Mouse (Mus musculus): ENCODE data around the gene Arhgef39. TPM values are rescaled to one million over a fixed set of nuclear protein-coding genes. Genes with fewer than 3 reads are reported as not detected.

Gene Arhgef39
- total and polyA plus RNA-seq, 2 experiments from 2014 or later = 8.8 to 18.7 TPM

- WGBS = under 1% methylated on average over 47 of the region's 47 CpGs
These were observed 6.2 kb downstream of the Arhgef39 start for GRCm38 (mm10) chr4:43493186-43493845.

DNA sequence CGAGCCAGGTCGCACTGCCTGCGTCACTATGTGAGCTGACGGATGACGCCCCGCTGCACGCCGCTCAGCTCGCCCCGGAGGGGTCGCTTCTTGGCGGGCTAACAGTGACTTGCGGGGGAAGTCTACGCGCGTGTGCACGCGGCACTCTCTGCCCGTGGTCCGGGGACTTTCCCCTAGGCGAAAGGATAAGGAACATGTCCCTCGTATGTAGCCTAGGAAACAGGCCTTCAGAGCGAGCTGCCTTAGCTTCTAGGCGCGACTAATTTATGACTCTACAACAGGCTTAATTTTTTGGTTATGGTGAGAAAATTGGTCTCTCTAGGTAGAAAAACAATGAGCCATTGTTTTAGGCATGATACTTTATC lies 6.7 kb downstream of the Arhgef39 start, which contains the start of gene Ccdc107:
Gene Ccdc107 (plus strand): TSS at position 80 of the 365 bp plus-strand sequence.
- peak; percentile 98 for DNase-seq (ENCODE audit: low spot score)
- Histone ChIP-seq H3K4me3 (ENCODE audit: low read depth, low read length) (peak within 1 kb of the TSS; percentile 91), H3K9me3 (replicated peaks; ENCODE audit: control insufficient read depth, low read length) (no peaks in the 10 kb centered on the region), H3K9ac (replicated peaks; ENCODE audit: low read depth, low read length) (peak within 1 kb of the TSS; percentile 90), H3K27me3 (ENCODE audit: control insufficient read depth, insufficient read depth, low read length) (no peaks in the 10 kb centered on the region), H3K4me2 (ENCODE audit: low read depth, low read length) (peak within 1 kb of the TSS; percentile 82), H3K36me3 (replicated peaks; ENCODE audit: control insufficient read depth, insufficient read depth, low read length) (peaks cover 15% of the 10 kb centered on the region), H3K4me1 (ENCODE audit: control insufficient read depth, insufficient read depth) (peaks cover 16% of the 10 kb centered on the region), H3K27ac (ENCODE audit: low read depth) (peak within 1 kb of the TSS; percentile 92)
- peak; percentile 98 for ATAC-seq (ENCODE audit: insufficient read depth, low read depth)
- TF ChIP-seq CTCF (IDR thresholded peaks at IDR 0.05; ENCODE audit: low read depth) (no peak), EP300 (IDR thresholded peaks at IDR 0.05; ENCODE audit: low read depth) (peak; percentile 86)
- under 1% methylated on average over 25 of the region's 25 CpGs for WGBS

More at GRCm38 (mm10) chr4:43493186-43493845, 6.2 kb downstream of the Arhgef39 start:
- Histone ChIP-seq H3K27me3 (ENCODE audit: control insufficient read depth, insufficient read depth, low read length) (no peaks in the 10 kb centered on the region), H3K4me1 (ENCODE audit: control insufficient read depth, insufficient read depth) (peaks cover 21% of the 10 kb centered on the region), H3K9ac (replicated peaks; ENCODE audit: low read depth, low read length) (peak overlapping the region; percentile 90), H3K9me3 (replicated peaks; ENCODE audit: control insufficient read depth, low read length) (no peaks in the 10 kb centered on the region), H3K36me3 (replicated peaks; ENCODE audit: control insufficient read depth, insufficient read depth, low read length) (peaks cover 15% of the 10 kb centered on the region), H3K4me3 (ENCODE audit: low read depth, low read length) (peak overlapping the region; percentile 91), H3K4me2 (ENCODE audit: low read depth, low read length) (peak overlapping the region; percentile 82), H3K27ac (ENCODE audit: low read depth) (peak overlapping the region; percentile 92)
- DNase-seq (ENCODE audit: low spot score) (peak; percentile 93), ATAC-seq (ENCODE audit: insufficient read depth, low read depth) (peak; percentile 89)
- TF ChIP-seq EP300 (IDR thresholded peaks at IDR 0.05; ENCODE audit: low read depth) (no peak), CTCF (IDR thresholded peaks at IDR 0.05; ENCODE audit: low read depth) (no peak)

DNA sequence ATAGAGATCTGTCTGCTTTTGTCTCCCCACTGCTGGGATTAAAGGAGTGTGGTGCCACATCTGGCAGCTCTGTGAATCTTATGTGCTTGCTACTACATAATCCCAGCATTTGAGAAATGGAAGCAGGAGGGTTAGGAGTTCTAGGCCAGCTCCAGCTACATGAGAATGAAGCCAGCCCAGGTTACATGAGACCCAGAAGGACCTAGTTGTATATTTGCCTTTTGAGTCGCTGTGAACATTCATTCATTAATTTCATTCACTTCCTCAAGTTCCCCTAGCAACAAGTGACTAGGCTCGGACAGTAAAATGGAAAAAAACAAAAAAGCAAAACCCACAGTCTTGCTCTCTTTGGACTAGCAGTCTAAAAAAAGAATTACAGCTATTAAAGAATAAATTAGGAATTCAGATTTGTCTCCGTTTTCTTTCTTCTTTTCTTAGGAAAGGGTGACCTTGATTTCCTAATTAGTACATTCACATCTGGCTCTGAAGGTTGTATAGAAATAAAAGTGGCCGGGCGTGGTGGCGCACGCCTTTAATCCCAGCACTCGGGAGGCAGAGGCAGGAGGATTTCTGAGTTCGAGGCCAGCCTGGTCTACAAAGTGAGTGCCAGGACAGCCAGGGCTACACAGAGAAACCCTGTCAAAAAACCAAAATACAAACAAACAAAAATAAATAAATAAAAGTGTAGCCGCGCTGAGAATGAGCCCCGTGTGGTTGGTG lies 7.2 kb downstream of the Arhgef39 start:
- Histone ChIP-seq H3K4me2 (ENCODE audit: low read depth, low read length) (peak overlapping the region; percentile 82), H3K27me3 (ENCODE audit: control insufficient read depth, insufficient read depth, low read length) (no peaks in the 10 kb centered on the region), H3K36me3 (replicated peaks; ENCODE audit: control insufficient read depth, insufficient read depth, low read length) (peaks cover 15% of the 10 kb centered on the region), H3K9ac (replicated peaks; ENCODE audit: low read depth, low read length) (0 out of 2 replicates have a peak overlapping the region, but pooled peaks have one; percentile 90), H3K9me3 (replicated peaks; ENCODE audit: control insufficient read depth, low read length) (no peaks in the 10 kb centered on the region), H3K4me3 (ENCODE audit: low read depth, low read length) (peak overlapping the region; percentile 91), H3K27ac (ENCODE audit: low read depth) (peak overlapping the region; percentile 92), H3K4me1 (ENCODE audit: control insufficient read depth, insufficient read depth) (peaks cover 15% of the 10 kb centered on the region)
- no peak for ATAC-seq (ENCODE audit: insufficient read depth, low read depth)
- 49% methylated on average over 12 of the region's 12 CpGs for WGBS
- no peak for DNase-seq (ENCODE audit: low spot score)
- TF ChIP-seq EP300 (IDR thresholded peaks at IDR 0.05; ENCODE audit: low read depth) = no peak
- TF ChIP-seq CTCF (IDR thresholded peaks at IDR 0.05; ENCODE audit: low read depth) = no peak

DNA sequence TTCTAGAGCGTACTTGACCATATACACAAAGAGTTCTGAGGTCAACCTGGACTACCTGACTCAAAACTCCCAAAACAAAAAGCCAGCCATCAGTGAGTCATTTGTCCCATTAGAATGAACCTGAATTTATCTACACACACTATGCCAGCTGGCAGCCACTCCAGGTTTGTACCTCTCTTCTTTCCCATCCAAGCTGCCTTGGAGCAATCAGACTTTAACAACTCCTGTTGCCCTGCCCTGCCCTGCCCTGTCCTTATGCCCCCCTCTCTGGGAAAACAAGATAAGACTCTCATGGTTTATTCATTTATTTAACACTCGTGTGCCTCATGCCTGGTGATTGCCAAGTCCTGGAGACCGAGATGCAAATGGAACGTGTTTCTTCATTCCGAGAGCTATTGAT lies 8.7 kb downstream of the Arhgef39 start:
- H3K4me1 ChIP-seq (ENCODE audit: control insufficient read depth, insufficient read depth) = peaks cover 15% of the 10 kb centered on the region
- WGBS = 73% methylated on average over 5 of the region's 5 CpGs
- no peak overlapping the region for H3K4me2 ChIP-seq (ENCODE audit: low read depth, low read length)
- no peak for ATAC-seq (ENCODE audit: insufficient read depth, low read depth)
- H3K36me3 ChIP-seq (replicated peaks; ENCODE audit: control insufficient read depth, insufficient read depth, low read length) = peaks cover 2% of the 10 kb centered on the region; the same call in 1 of the 2 replicates
- no peak overlapping the region for H3K4me3 ChIP-seq (ENCODE audit: low read depth, low read length)
- TF ChIP-seq CTCF (IDR thresholded peaks at IDR 0.05; ENCODE audit: low read depth) (no peak), EP300 (IDR thresholded peaks at IDR 0.05; ENCODE audit: low read depth) (no peak)
- H3K9me3 ChIP-seq (replicated peaks; ENCODE audit: control insufficient read depth, low read length) = no peaks in the 10 kb centered on the region
- no peak overlapping the region for H3K9ac ChIP-seq (replicated peaks; ENCODE audit: low read depth, low read length)
- H3K27me3 ChIP-seq (ENCODE audit: control insufficient read depth, insufficient read depth, low read length) = no peaks in the 10 kb centered on the region
- no peak overlapping the region for H3K27ac ChIP-seq (ENCODE audit: low read depth)
- DNase-seq (ENCODE audit: low spot score) = no peak

DNA sequence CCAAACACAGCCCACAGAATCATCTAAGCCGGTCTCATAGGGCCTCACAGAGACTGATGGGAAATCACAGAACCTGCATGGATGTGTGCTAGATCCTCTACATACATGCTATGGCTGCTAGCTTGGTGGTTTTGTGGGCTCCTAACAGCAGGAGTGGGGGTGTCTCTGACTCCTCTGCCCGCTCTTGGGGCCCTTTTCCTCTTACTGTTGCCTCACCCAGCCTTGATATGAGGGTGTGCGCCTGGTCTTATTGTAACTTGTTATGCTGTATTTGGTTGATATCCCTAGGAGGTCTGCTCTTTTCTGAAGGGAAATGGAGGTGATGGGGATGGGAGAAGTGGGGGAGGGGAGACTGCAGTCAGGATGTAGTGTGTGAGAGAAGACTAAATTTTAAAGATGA lies 9.9 kb downstream of the Arhgef39 start:
- no peaks in the 10 kb centered on the region for H3K27me3 ChIP-seq (ENCODE audit: control insufficient read depth, insufficient read depth, low read length)
- H3K9me3 ChIP-seq (replicated peaks; ENCODE audit: control insufficient read depth, low read length) = no peaks in the 10 kb centered on the region
- no peak overlapping the region for H3K4me3 ChIP-seq (ENCODE audit: low read depth, low read length)
- no peak overlapping the region for H3K4me2 ChIP-seq (ENCODE audit: low read depth, low read length)
- no peak for ATAC-seq (ENCODE audit: insufficient read depth, low read depth)
- no peak overlapping the region for H3K9ac ChIP-seq (replicated peaks; ENCODE audit: low read depth, low read length)
- no peak for TF ChIP-seq CTCF (IDR thresholded peaks at IDR 0.05; ENCODE audit: low read depth)
- TF ChIP-seq EP300 (IDR thresholded peaks at IDR 0.05; ENCODE audit: low read depth) = no peak
- whole genome bisulfite sequencing = 88% methylated on average over 3 of the region's 3 CpGs
- DNase-seq (ENCODE audit: low spot score) = no peak
- peaks cover 9% of the 10 kb centered on the region for H3K4me1 ChIP-seq (ENCODE audit: control insufficient read depth, insufficient read depth)
- H3K27ac ChIP-seq (ENCODE audit: low read depth) = no peak overlapping the region
- no peaks in the 10 kb centered on the region for H3K36me3 ChIP-seq (replicated peaks; ENCODE audit: control insufficient read depth, insufficient read depth, low read length)

Measured in heart, postnatal 0 days (tissue).